ENCODE assay signal across 8 mouse cellular contexts in genomic region chr19:47931982-47932638, GRCm38 (mm10). TPM values are rescaled to one million over a fixed set of nuclear protein-coding genes. Genes with fewer than 3 reads are reported as not detected.
A peak's percentile ranks its signal among the peaks of the same experiment; 100 is the strongest.
DNase-seq lines count a peak whose midpoint lies in the region; ATAC-seq lines count a peak whose summit lies in the region.

No protein-coding gene starts in this region.

- ATAC-seq in limb, embryonic 11.5 days (ENCODE audit: insufficient number of reproducible peaks, low FRiP score, low TSS enrichment, low read depth) = 0 out of 2 replicates have a peak, but pooled peaks have one; percentile 18
- peak; percentile 82 for ATAC-seq in forebrain, embryonic 15.5 days (replicated peaks)
- ATAC-seq in kidney, embryonic 16.5 days (ENCODE audit: low FRiP score, low TSS enrichment) = peak; percentile 73; the same call in 1 of the 2 replicates
- peak; percentile 78; the same call in 1 of the 2 replicates for ATAC-seq in midbrain, embryonic 12.5 days (ENCODE audit: low FRiP score, low read depth)

- H3K27me3 ChIP-seq in limb, embryonic 11.5 days (ENCODE audit: control insufficient read depth, insufficient read depth, low read length) = no peaks in the 10 kb centered on the region
- H3K27me3 ChIP-seq in limb, embryonic 10.5 days (ENCODE audit: low read depth, poor library complexity, severe bottlenecking) = no peaks in the 10 kb centered on the region
- no peaks in the 10 kb centered on the region for H3K27me3 ChIP-seq in forebrain, embryonic 15.5 days
- H3K27me3 ChIP-seq in kidney, embryonic 16.5 days (ENCODE audit: insufficient read depth, low read length) = no peaks in the 10 kb centered on the region
- no peaks in the 10 kb centered on the region for H3K27me3 ChIP-seq in midbrain, embryonic 12.5 days

- no peak overlapping the region for H3K4me3 ChIP-seq in limb, embryonic 11.5 days (ENCODE audit: low read depth, low read length)
- no peak overlapping the region for H3K4me3 ChIP-seq in limb, embryonic 10.5 days
- no peak overlapping the region for H3K4me3 ChIP-seq in forebrain, embryonic 15.5 days
- no peak overlapping the region for H3K4me3 ChIP-seq in kidney, embryonic 16.5 days (ENCODE audit: low read length)
- no peak overlapping the region for H3K4me3 ChIP-seq in midbrain, embryonic 12.5 days

- H3K27ac ChIP-seq in limb, embryonic 11.5 days (replicated peaks; ENCODE audit: low read depth, low read length) = no peak overlapping the region
- H3K27ac ChIP-seq in limb, embryonic 10.5 days = no peak overlapping the region
- H3K27ac ChIP-seq in forebrain, embryonic 15.5 days (replicated peaks) = no peak overlapping the region
- no peak overlapping the region for H3K27ac ChIP-seq in kidney, embryonic 16.5 days (ENCODE audit: low read length)
- H3K27ac ChIP-seq in midbrain, embryonic 12.5 days (replicated peaks) = no peak overlapping the region

- DNase-seq in limb, embryonic 11.5 days (ENCODE audit: low spot score) = peak; percentile 55
- DNase-seq in limb, embryonic 10.5 days (ENCODE audit: low spot score) = no peak
- peak; percentile 44 for DNase-seq in T-cell, adult 2 months (ENCODE audit: low spot score)
- no peak for DNase-seq in left cerebral cortex, adult 18-20 months (ENCODE audit: low spot score in 2 of 2)
- DNase-seq in urinary bladder, postnatal 4 days (ENCODE audit: low spot score in 2 of 2) = no peak

- H3K9me3 ChIP-seq in limb, embryonic 11.5 days (ENCODE audit: control insufficient read depth, low read length) = no peaks in the 10 kb centered on the region
- H3K9me3 ChIP-seq in limb, embryonic 10.5 days (replicated peaks) = no peaks in the 10 kb centered on the region
- no peaks in the 10 kb centered on the region for H3K9me3 ChIP-seq in forebrain, embryonic 15.5 days
- no peaks in the 10 kb centered on the region for H3K9me3 ChIP-seq in kidney, embryonic 16.5 days (ENCODE audit: low read length)
- no peaks in the 10 kb centered on the region for H3K9me3 ChIP-seq in midbrain, embryonic 12.5 days

- H3K4me1 ChIP-seq in limb, embryonic 11.5 days (ENCODE audit: control insufficient read depth, insufficient read depth, low read length) = no peaks in the 10 kb centered on the region
- peaks cover 3% of the 10 kb centered on the region; the same call in 1 of the 2 replicates for H3K4me1 ChIP-seq in limb, embryonic 10.5 days
- H3K4me1 ChIP-seq in forebrain, embryonic 15.5 days = peaks cover 4% of the 10 kb centered on the region
- H3K4me1 ChIP-seq in kidney, embryonic 16.5 days (ENCODE audit: insufficient read depth, low read length) = peaks cover 13% of the 10 kb centered on the region; the same call in 1 of the 2 replicates
- H3K4me1 ChIP-seq in midbrain, embryonic 12.5 days = 0 out of 2 replicates have a peak, but pooled peaks cover 4% of the 10 kb centered on the region

- H3K9ac ChIP-seq in limb, embryonic 11.5 days (ENCODE audit: low read length) = no peak overlapping the region
- H3K9ac ChIP-seq in forebrain, embryonic 15.5 days (replicated peaks) = no peak overlapping the region
- no peak overlapping the region for H3K9ac ChIP-seq in kidney, embryonic 16.5 days (replicated peaks; ENCODE audit: low read length)
- no peak overlapping the region for H3K9ac ChIP-seq in midbrain, embryonic 12.5 days (replicated peaks)

- no peak overlapping the region for H3K4me2 ChIP-seq in limb, embryonic 11.5 days (ENCODE audit: low read depth, severe bottlenecking)
- no peak overlapping the region for H3K4me2 ChIP-seq in forebrain, embryonic 15.5 days (replicated peaks)
- no peak overlapping the region for H3K4me2 ChIP-seq in kidney, embryonic 16.5 days (replicated peaks; ENCODE audit: low read depth, low read length)
- no peak overlapping the region for H3K4me2 ChIP-seq in midbrain, embryonic 12.5 days (replicated peaks)

- H3K36me3 ChIP-seq in limb, embryonic 11.5 days (ENCODE audit: control insufficient read depth, insufficient read depth, low read length) = no peaks in the 10 kb centered on the region
- no peaks in the 10 kb centered on the region for H3K36me3 ChIP-seq in limb, embryonic 10.5 days
- H3K36me3 ChIP-seq in forebrain, embryonic 15.5 days = no peaks in the 10 kb centered on the region
- no peaks in the 10 kb centered on the region for H3K36me3 ChIP-seq in kidney, embryonic 16.5 days (ENCODE audit: insufficient read depth, low read length)
- H3K36me3 ChIP-seq in midbrain, embryonic 12.5 days = no peaks in the 10 kb centered on the region

- WGBS in limb, embryonic 11.5 days = 41% methylated on average over 7 of the region's 7 CpGs
- WGBS in limb, embryonic 10.5 days = 47% methylated on average over 7 of the region's 7 CpGs
- WGBS in forebrain, embryonic 15.5 days = 43% methylated on average over 7 of the region's 7 CpGs
- 44% methylated on average over 7 of the region's 7 CpGs for WGBS in kidney, embryonic 16.5 days
- WGBS in midbrain, embryonic 12.5 days = 41% methylated on average over 7 of the region's 7 CpGs

RNA-seq across cellular contexts. Expression of gene Cfap58, which starts 5.4 kb away (rescaled TPM):
- 0.09 TPM in 1 of 2 replicates, not detected in the other for polyA plus RNA-seq in limb, embryonic 11.5 days (2014; fragmentation: Nextera tagmentation; extraction: Ambion mirVana)
- not detected in 2 replicates for polyA plus RNA-seq in limb, embryonic 10.5 days (2016; fragmentation: Nextera tagmentation; extraction: Ambion mirVana)
- polyA plus RNA-seq in forebrain, embryonic 15.5 days (2015; fragmentation: Nextera tagmentation; extraction: Ambion mirVana) = 0.32 and 0.37 TPM in 2 replicates
- 0.06 TPM in 2 replicates for polyA plus RNA-seq in kidney, embryonic 16.5 days (2015; fragmentation: Nextera tagmentation; extraction: Ambion mirVana)
- polyA plus RNA-seq in midbrain, embryonic 12.5 days (2016; fragmentation: Nextera tagmentation; extraction: Ambion mirVana) = 0.20 and 0.27 TPM in 2 replicates
- under 1 TPM; 0.12 to 0.51 TPM for total RNA-seq in left cerebral cortex, adult 18-20 months (2021)

RNA-seq across cellular contexts. Expression of gene Itprip, which starts 13.0 kb away (rescaled TPM):
- polyA plus RNA-seq in limb, embryonic 11.5 days (2014; fragmentation: Nextera tagmentation; extraction: Ambion mirVana) = 20.0 and 20.3 TPM in 2 replicates
- polyA plus RNA-seq in limb, embryonic 10.5 days (2016; fragmentation: Nextera tagmentation; extraction: Ambion mirVana) = 19.0 and 27.5 TPM in 2 replicates
- 7.7 and 8.6 TPM in 2 replicates for polyA plus RNA-seq in forebrain, embryonic 15.5 days (2015; fragmentation: Nextera tagmentation; extraction: Ambion mirVana)
- 20.5 and 21.0 TPM in 2 replicates for polyA plus RNA-seq in kidney, embryonic 16.5 days (2015; fragmentation: Nextera tagmentation; extraction: Ambion mirVana)
- polyA plus RNA-seq in midbrain, embryonic 12.5 days (2016; fragmentation: Nextera tagmentation; extraction: Ambion mirVana) = 16.3 and 18.9 TPM in 2 replicates
- total RNA-seq in left cerebral cortex, adult 18-20 months (2021) = 1 to 10 TPM; 1.1 to 1.3 TPM

RNA-seq across cellular contexts. Expression of gene Cfap43, which starts 13.0 kb away (rescaled TPM):
- 0.04 and 0.27 TPM in 2 replicates for polyA plus RNA-seq in limb, embryonic 11.5 days (2014; fragmentation: Nextera tagmentation; extraction: Ambion mirVana)
- polyA plus RNA-seq in limb, embryonic 10.5 days (2016; fragmentation: Nextera tagmentation; extraction: Ambion mirVana) = 0.05 and 0.09 TPM in 2 replicates
- polyA plus RNA-seq in forebrain, embryonic 15.5 days (2015; fragmentation: Nextera tagmentation; extraction: Ambion mirVana) = 0.82 and 2.6 TPM in 2 replicates
- polyA plus RNA-seq in kidney, embryonic 16.5 days (2015; fragmentation: Nextera tagmentation; extraction: Ambion mirVana) = 0.04 and 0.05 TPM in 2 replicates
- polyA plus RNA-seq in midbrain, embryonic 12.5 days (2016; fragmentation: Nextera tagmentation; extraction: Ambion mirVana) = 0.13 and 0.14 TPM in 2 replicates
- under 1 TPM; 0.45 to 0.70 TPM for total RNA-seq in left cerebral cortex, adult 18-20 months (2021)

Comparison
In these comparisons a context has a peak if more than half of its experiments do, and no peak if none do; other contexts are left out.
1. DNase-seq: peak in limb, embryonic 11.5 days (single experiment) and T-cell, adult 2 months (single experiment); none in limb, embryonic 10.5 days (single experiment), left cerebral cortex, adult 18-20 months (0 of 2) and urinary bladder, postnatal 4 days (0 of 2).
2. ATAC-seq: peak in every context shown above with its lines; median percentile 82 in forebrain, embryonic 15.5 days; 78 in midbrain, embryonic 12.5 days; 73 in kidney, embryonic 16.5 days; 18 in limb, embryonic 11.5 days.